Mouse (Mus musculus) CD4-positive helper T cell, adult 2 months (primary cell): ENCODE results near the gene Atp6v1e1.
"Not testable (repeated sequence)": the region's sequence is repeated elsewhere in the genome, so short reads cannot be mapped to it uniquely, and the experiment has no call there.

Source experiments
- DNase-seq: peaks from one replicate; pipeline ENCODE4 v3.0.0-alpha.2; 2012; ENCODE audit warnings: low read depth, missing footprints, low spot score

The Atp6v1e1 gene

GRCm38 (mm10) chr6:120822307-120822928 lies at the start of gene Atp6v1e1:
Atp6v1e1 (minus strand) TSS chr6:120822793.
- peak; percentile 96 for DNase-seq

- DNase-seq, result no peak
Observed at GRCm38 (mm10) chr6:120871286-120871685, 48.7 kb upstream of the Atp6v1e1 start.

- DNase-seq, result no peak
Observed at GRCm38 (mm10) chr6:120868824-120869223, 46.2 kb upstream of the Atp6v1e1 start.

GRCm38 (mm10) chr6:120866051-120866814 lies 43.6 kb upstream of the Atp6v1e1 start:
- no peak for DNase-seq

GRCm38 (mm10) chr6:120860079-120860478 lies 37.5 kb upstream of the Atp6v1e1 start:
- no peak for DNase-seq

GRCm38 (mm10) chr6:120858217-120858711 lies 35.7 kb upstream of the Atp6v1e1 start:
- no peak for DNase-seq

GRCm38 (mm10) chr6:120854413-120854812 lies 31.8 kb upstream of the Atp6v1e1 start:
- no peak for DNase-seq

- DNase-seq, result not testable (repeated sequence)
Observed at GRCm38 (mm10) chr6:120850720-120851119, 28.1 kb upstream of the Atp6v1e1 start.

GRCm38 (mm10) chr6:120841754-120842153 lies 19.2 kb upstream of the Atp6v1e1 start:
- DNase-seq, result no peak

- no peak for DNase-seq
Observed at GRCm38 (mm10) chr6:120840258-120840657, 17.7 kb upstream of the Atp6v1e1 start.

GRCm38 (mm10) chr6:120837152-120837530 lies 14.5 kb upstream of the Atp6v1e1 start:
- no peak for DNase-seq

GRCm38 (mm10) chr6:120836389-120837151 lies 14.0 kb upstream of the Atp6v1e1 start:
- peak; percentile 72 for DNase-seq

GRCm38 (mm10) chr6:120835474-120836374 lies 13.1 kb upstream of the Atp6v1e1 start, which contains the start of gene Bcl2l13:
Bcl2l13 (plus strand) TSS chr6:120836212.
- peak; percentile 91 for DNase-seq

- DNase-seq, result no peak
Observed at GRCm38 (mm10) chr6:120834766-120835321, 12.3 kb upstream of the Atp6v1e1 start.

- no peak for DNase-seq
Observed at GRCm38 (mm10) chr6:120832097-120832496, 9.5 kb upstream of the Atp6v1e1 start.

GRCm38 (mm10) chr6:120830866-120831608 lies 8.4 kb upstream of the Atp6v1e1 start:
- no peak for DNase-seq

- no peak for DNase-seq
Observed at GRCm38 (mm10) chr6:120830056-120830455, 7.5 kb upstream of the Atp6v1e1 start.

- DNase-seq, result peak; percentile 33
Observed at GRCm38 (mm10) chr6:120822937-120823614, 483 bp upstream of the Atp6v1e1 start.

- DNase-seq, result no peak
Observed at GRCm38 (mm10) chr6:120821715-120822114, 878 bp downstream of the Atp6v1e1 start.
